Mouse (Mus musculus) forebrain, embryonic 10.5 days (tissue): ENCODE measurements around the gene Ccdc152. TPM values are rescaled to one million over a fixed set of nuclear protein-coding genes. Genes with fewer than 3 reads are reported as not detected.
A peak's percentile ranks its signal among the peaks of the same experiment; 100 is the strongest.

Source experiments
- DNase-seq: peaks from one replicate; pipeline ENCODE4 v3.0.0-alpha.2; 2017; ENCODE audit warnings: low spot score; ENCODE audit errors: extremely low spot score
- H3K27ac ChIP-seq: fragments of 300-500 bp; sonication (generic); 2 replicates; pipeline ENCODE4 v1.5.1; 2016; ENCODE audit warnings: mild to moderate bottlenecking
- H3K27me3 ChIP-seq: fragments of 300-500 bp; sonication (generic); 2 replicates; pipeline ENCODE4 v1.6.1; 2016; ENCODE audit warnings: mild to moderate bottlenecking; ENCODE audit not compliant: poor library complexity, severe bottlenecking
- H3K36me3 ChIP-seq: fragments of 300-500 bp; sonication (generic); replicated peaks from 2 replicates; pipeline ENCODE4 v1.6.1; 2016; ENCODE audit warnings: mild to moderate bottlenecking, moderate library complexity
- H3K4me1 ChIP-seq: fragments of 300-500 bp; sonication (generic); 2 replicates; pipeline ENCODE4 v1.6.1; 2016
- H3K4me3 ChIP-seq: fragments of 300-500 bp; sonication (generic); 2 replicates; pipeline ENCODE4 v1.5.1; 2016; ENCODE audit warnings: mild to moderate bottlenecking, moderate library complexity
- H3K9me3 ChIP-seq: fragments of 300-500 bp; sonication (generic); 2 replicates; pipeline ENCODE4 v1.6.1; 2016; ENCODE audit warnings: mild to moderate bottlenecking, moderate library complexity
- WGBS: fragments of 180-500 bp; shearing (Covaris S2); methylation state at CpG from one replicate; pipeline ENCODE4 v1.1.7; 2016; 5-methylcytosine and 5-hydroxymethylcytosine counted together
- polyA plus RNA-seq: library from polyadenylated mRNA; unstranded; fragments of >200 nt; fragmentation: Nextera tagmentation; extraction: Ambion mirVana; gene quantifications from 2 replicates; pipeline ENCODE4 v1.2.1, GENCODE M21; 2016

The Ccdc152 gene
- polyA plus RNA-seq, 1 experiment from 2014 or later: 0.20 TPM

DNA sequence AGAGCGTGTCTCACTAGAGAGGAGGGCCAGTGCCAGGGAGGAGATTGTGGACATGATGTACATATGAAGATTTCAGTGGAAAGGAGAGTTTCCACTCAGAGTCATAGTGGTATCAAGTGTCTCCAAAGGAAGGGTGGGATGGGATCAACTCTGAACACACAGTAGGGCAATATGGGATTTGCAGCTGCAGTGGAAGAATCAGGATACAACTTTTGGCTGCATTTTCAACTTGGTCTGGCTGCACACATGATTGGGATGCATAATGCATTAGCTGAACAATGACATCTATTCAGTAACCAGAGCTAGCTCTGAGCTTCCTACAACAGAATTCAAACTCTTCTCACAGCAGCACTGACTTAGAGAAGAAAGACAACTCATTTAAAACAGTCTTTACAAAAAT, 65.4 kb downstream of the Ccdc152 start:
- no peak overlapping the region for H3K27ac ChIP-seq
- H3K36me3 ChIP-seq: no peaks in the 10 kb centered on the region
- H3K9me3 ChIP-seq: no peaks in the 10 kb centered on the region
- H3K4me1 ChIP-seq: no peaks in the 10 kb centered on the region
- DNase-seq: no peak
- H3K27me3 ChIP-seq: no peaks in the 10 kb centered on the region
- WGBS: 74% methylated on average over 1 of the region's 1 CpGs
- H3K4me3 ChIP-seq: no peak overlapping the region

DNA sequence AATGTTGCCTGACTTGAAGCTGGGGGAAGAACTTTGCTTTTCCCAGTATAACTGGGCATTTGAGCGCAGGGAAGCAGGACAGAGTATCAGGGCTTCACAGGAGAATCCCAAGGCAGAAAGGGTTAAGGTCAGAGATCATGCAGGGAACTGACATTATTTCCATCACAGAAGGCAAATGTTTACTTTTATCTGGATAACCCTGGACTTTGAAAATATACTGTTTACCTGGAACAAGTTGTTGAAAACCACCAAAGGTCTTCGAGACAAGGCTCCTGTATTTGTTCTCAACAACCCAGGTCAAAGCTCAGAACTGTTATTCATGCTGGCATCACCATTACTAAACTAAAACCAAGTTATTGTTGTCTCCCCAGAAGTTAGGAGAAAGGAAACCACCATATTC, 67.0 kb downstream of the Ccdc152 start:
- 0 out of 2 replicates have a peak, but pooled peaks cover 5% of the 10 kb centered on the region for H3K4me1 ChIP-seq
- no peaks in the 10 kb centered on the region for H3K36me3 ChIP-seq
- no peak for DNase-seq
- no peaks in the 10 kb centered on the region for H3K27me3 ChIP-seq
- H3K27ac ChIP-seq: no peak overlapping the region
- WGBS: 82% methylated on average over 2 of the region's 2 CpGs
- H3K9me3 ChIP-seq: no peaks in the 10 kb centered on the region
- no peak overlapping the region for H3K4me3 ChIP-seq

GRCm38 (mm10) chr15:3233837-3234551, 69.3 kb downstream of the Ccdc152 start:
- WGBS: 89% methylated on average over 3 of the region's 3 CpGs
- Histone ChIP-seq H3K4me3 (no peak overlapping the region), H3K4me1 (peaks cover 8% of the 10 kb centered on the region), H3K9me3 (no peaks in the 10 kb centered on the region), H3K27ac (no peak overlapping the region), H3K36me3 (no peaks in the 10 kb centered on the region), H3K27me3 (no peaks in the 10 kb centered on the region)
- DNase-seq: no peak

- DNase-seq: no peak
- H3K4me1 ChIP-seq: peaks cover 8% of the 10 kb centered on the region
- WGBS: 60% methylated on average over 9 of the region's 9 CpGs
Observed at GRCm38 (mm10) chr15:3232168-3232835, 71.0 kb downstream of the Ccdc152 start.

GRCm38 (mm10) chr15:3231004-3231403, 72.3 kb downstream of the Ccdc152 start:
- 89% methylated on average over 4 of the region's 4 CpGs for WGBS
- H3K27ac ChIP-seq: no peak overlapping the region
- peaks cover 8% of the 10 kb centered on the region for H3K4me1 ChIP-seq
- no peaks in the 10 kb centered on the region for H3K27me3 ChIP-seq
- no peaks in the 10 kb centered on the region for H3K36me3 ChIP-seq
- no peaks in the 10 kb centered on the region for H3K9me3 ChIP-seq
- no peak overlapping the region for H3K4me3 ChIP-seq
- no peak for DNase-seq

More at GRCm38 (mm10) chr15:3232168-3232835, 71.0 kb downstream of the Ccdc152 start:
- peak overlapping the region; percentile 26; the same call in 1 of the 2 replicates for H3K27ac ChIP-seq
- no peaks in the 10 kb centered on the region for H3K27me3 ChIP-seq
- no peak overlapping the region for H3K4me3 ChIP-seq
- no peaks in the 10 kb centered on the region for H3K36me3 ChIP-seq
- H3K9me3 ChIP-seq: no peaks in the 10 kb centered on the region

Other genes starting within 250 kb of the Ccdc152 start
- 43.6 and 44.7 TPM in 2 replicates for gene Selenop, start 35.0 kb downstream of the Ccdc152 start, polyA plus RNA-seq